Mouse (Mus musculus): ENCODE results near the gene Gm15140. TPM values are rescaled to one million over a fixed set of nuclear protein-coding genes. Genes with fewer than 3 reads are reported as not detected.
"Not testable (repeated sequence)": the region's sequence is repeated elsewhere in the genome, so short reads cannot be mapped to it uniquely, and the experiment has no call there.

The Gm15140 gene
- total RNA-seq (2015; ENCODE audit: low replicate concordance) (not detected in 2 replicates), total RNA-seq (2017; ENCODE audit: low replicate concordance) (not detected in 2 replicates)

GRCm38 (mm10) chrX:154120585-154120984, at the start of gene Gm15140:
Gene Gm15140, minus strand, starts transcription at chrX:154120685.
- not testable (repeated sequence) for ATAC-seq (replicated peaks; ENCODE audit: low FRiP score, poor library complexity, severe bottlenecking)

Other genes with a start within 250 kb of the Gm15140 start
- not detected in 2 replicates for gene Samt1, start 108.0 kb downstream of the Gm15140 start, total RNA-seq (2015; ENCODE audit: low replicate concordance)
- not detected in 2 replicates for gene Samt1, start 108.0 kb downstream of the Gm15140 start, total RNA-seq (2017; ENCODE audit: low replicate concordance)
- gene 4921511M17Rik, start 86.9 kb downstream of the Gm15140 start, total RNA-seq (2015; ENCODE audit: low replicate concordance), result not detected in 2 replicates
- gene 4921511M17Rik, start 86.9 kb downstream of the Gm15140 start, total RNA-seq (2017; ENCODE audit: low replicate concordance), result not detected in 2 replicates
- gene Gm10057, start 65.6 kb downstream of the Gm15140 start, total RNA-seq (2015; ENCODE audit: low replicate concordance), result not detected in 2 replicates
- gene Gm10057, start 65.6 kb downstream of the Gm15140 start, total RNA-seq (2017; ENCODE audit: low replicate concordance), result not detected in 2 replicates
- not detected in 2 replicates for gene 4930524N10Rik, start 222.7 kb upstream of the Gm15140 start, total RNA-seq (2015; ENCODE audit: low replicate concordance)
- not detected in 2 replicates for gene 4930524N10Rik, start 222.7 kb upstream of the Gm15140 start, total RNA-seq (2017; ENCODE audit: low replicate concordance)

All from erythroblast, adult 5-6 weeks (primary cell).